Mouse (Mus musculus) forebrain, embryonic 10.5 days (tissue): ENCODE measurements around the gene Lingo1. TPM values are rescaled to one million over a fixed set of nuclear protein-coding genes. Genes with fewer than 3 reads are reported as not detected.
A peak's percentile ranks its signal among the peaks of the same experiment; 100 is the strongest.

Experiments used
- DNase-seq: peaks from one replicate; pipeline ENCODE4 v3.0.0-alpha.2; 2017; ENCODE audit warnings: low spot score; ENCODE audit errors: extremely low spot score
- H3K27ac ChIP-seq: fragments of 300-500 bp; sonication (generic); 2 replicates; pipeline ENCODE4 v1.5.1; 2016; ENCODE audit warnings: mild to moderate bottlenecking
- H3K27me3 ChIP-seq: fragments of 300-500 bp; sonication (generic); 2 replicates; pipeline ENCODE4 v1.6.1; 2016; ENCODE audit warnings: mild to moderate bottlenecking; ENCODE audit not compliant: poor library complexity, severe bottlenecking
- H3K36me3 ChIP-seq: fragments of 300-500 bp; sonication (generic); replicated peaks from 2 replicates; pipeline ENCODE4 v1.6.1; 2016; ENCODE audit warnings: mild to moderate bottlenecking, moderate library complexity
- H3K4me1 ChIP-seq: fragments of 300-500 bp; sonication (generic); 2 replicates; pipeline ENCODE4 v1.6.1; 2016
- H3K4me3 ChIP-seq: fragments of 300-500 bp; sonication (generic); 2 replicates; pipeline ENCODE4 v1.5.1; 2016; ENCODE audit warnings: mild to moderate bottlenecking, moderate library complexity
- H3K9me3 ChIP-seq: fragments of 300-500 bp; sonication (generic); 2 replicates; pipeline ENCODE4 v1.6.1; 2016; ENCODE audit warnings: mild to moderate bottlenecking, moderate library complexity
- WGBS: fragments of 180-500 bp; shearing (Covaris S2); methylation state at CpG from one replicate; pipeline ENCODE4 v1.1.7; 2016; 5-methylcytosine and 5-hydroxymethylcytosine counted together
- polyA plus RNA-seq: library from polyadenylated mRNA; unstranded; fragments of >200 nt; fragmentation: Nextera tagmentation; extraction: Ambion mirVana; gene quantifications from 2 replicates; pipeline ENCODE4 v1.2.1, GENCODE M21; 2016

Gene Lingo1
- polyA plus RNA-seq, 1 experiment from 2014 or later, result 0.74 TPM

DNA sequence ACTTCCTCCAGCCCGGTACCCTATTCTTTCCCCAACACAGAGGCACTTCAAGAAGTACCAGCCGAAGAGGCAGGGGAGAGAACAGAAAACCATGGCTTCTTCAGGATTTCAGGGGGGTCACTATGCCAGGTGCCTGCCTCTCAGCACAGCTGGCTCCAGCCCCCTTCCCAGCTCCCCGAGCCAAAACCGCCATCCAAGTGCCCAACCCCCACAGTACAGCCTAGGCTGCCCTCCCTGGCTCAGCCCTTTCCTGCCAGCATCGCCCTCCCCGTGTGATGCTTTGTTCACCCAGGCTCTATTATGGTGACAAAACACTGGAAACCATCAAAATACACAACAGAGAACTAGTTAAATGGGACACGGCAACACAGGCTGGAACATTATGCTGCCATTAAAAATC lies 22.6 kb downstream of the Lingo1 start:
- WGBS, result 80% methylated on average over 7 of the region's 7 CpGs

DNA sequence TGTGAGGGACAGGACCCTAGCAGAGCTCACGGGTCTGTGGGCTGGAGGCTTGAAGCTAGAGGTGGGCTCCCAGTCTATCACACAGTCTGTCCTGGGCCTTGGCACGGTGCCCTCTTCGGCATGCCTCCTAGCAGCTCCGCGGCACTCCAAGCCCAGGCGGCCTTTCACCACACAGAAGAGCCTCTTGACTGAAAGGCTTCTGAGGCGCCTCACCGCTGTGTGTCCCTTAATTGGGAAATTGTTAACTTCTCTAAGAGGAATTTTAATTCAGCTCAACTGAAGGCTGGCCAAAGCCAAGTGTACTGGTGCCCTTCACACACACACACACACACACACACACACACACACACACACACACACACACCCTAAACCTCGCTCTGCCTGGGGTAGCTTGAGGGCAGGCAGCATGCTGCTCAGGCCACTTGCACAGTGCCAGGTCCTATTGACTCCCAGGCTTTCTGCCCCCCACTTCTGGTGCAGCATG lies 28.6 kb downstream of the Lingo1 start:
- H3K36me3 ChIP-seq, result no peaks in the 10 kb centered on the region
- H3K27me3 ChIP-seq, result no peaks in the 10 kb centered on the region
- 87% methylated on average over 9 of the region's 9 CpGs for WGBS
- peaks cover 32% of the 10 kb centered on the region for H3K4me1 ChIP-seq
- no peaks in the 10 kb centered on the region for H3K9me3 ChIP-seq
- peak overlapping the region; percentile 9; the same call in 1 of the 2 replicates for H3K27ac ChIP-seq
- no peak for DNase-seq
- H3K4me3 ChIP-seq, result no peak overlapping the region

More for the DNA sequence above, 22.6 kb downstream of the Lingo1 start:
- peaks cover 32% of the 10 kb centered on the region for H3K4me1 ChIP-seq
- no peak for DNase-seq
- H3K4me3 ChIP-seq, result no peak overlapping the region
- H3K9me3 ChIP-seq, result no peaks in the 10 kb centered on the region
- no peaks in the 10 kb centered on the region for H3K36me3 ChIP-seq
- H3K27ac ChIP-seq, result no peak overlapping the region
- peaks cover 20% of the 10 kb centered on the region for H3K27me3 ChIP-seq

GRCm38 (mm10) chr9:56766629-56767357 lies 29.5 kb downstream of the Lingo1 start:
- no peak for DNase-seq
- Histone ChIP-seq H3K27me3 (no peaks in the 10 kb centered on the region), H3K4me3 (no peak overlapping the region), H3K9me3 (no peaks in the 10 kb centered on the region), H3K4me1 (peaks cover 32% of the 10 kb centered on the region), H3K36me3 (no peaks in the 10 kb centered on the region), H3K27ac (0 out of 2 replicates have a peak overlapping the region, but pooled peaks have one; percentile 48)
- 68% methylated on average over 11 of the region's 11 CpGs for WGBS

- H3K9me3 ChIP-seq, result no peaks in the 10 kb centered on the region
Measured at GRCm38 (mm10) chr9:56762106-56762562, 34.1 kb downstream of the Lingo1 start.

DNA sequence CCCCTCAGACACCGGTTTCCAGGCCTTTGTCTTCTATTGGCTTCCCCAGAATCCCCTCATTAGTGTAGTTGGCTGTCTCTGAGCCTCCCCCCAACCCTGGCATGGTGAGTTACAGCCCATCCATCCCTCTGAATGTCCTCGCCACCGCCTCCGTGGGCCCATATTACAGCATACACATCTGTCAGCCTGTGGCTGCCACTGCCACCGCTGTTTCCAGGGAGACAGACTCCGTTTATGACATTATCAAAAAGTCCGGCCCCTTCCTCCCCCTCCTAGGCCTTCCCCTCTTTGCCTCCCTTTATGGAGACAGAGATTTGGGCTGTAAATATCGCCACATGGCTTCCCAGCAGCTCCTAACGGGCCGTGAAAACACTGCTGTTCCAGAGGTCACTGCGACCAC lies 38.5 kb downstream of the Lingo1 start:
- H3K36me3 ChIP-seq, result no peaks in the 10 kb centered on the region
- no peak for DNase-seq
- H3K27me3 ChIP-seq, result peaks cover 9% of the 10 kb centered on the region; the same call in 1 of the 2 replicates
- WGBS, result 68% methylated on average over 11 of the region's 11 CpGs
- peaks cover 36% of the 10 kb centered on the region for H3K4me1 ChIP-seq
- no peak overlapping the region for H3K27ac ChIP-seq
- H3K4me3 ChIP-seq, result no peak overlapping the region
- no peaks in the 10 kb centered on the region for H3K9me3 ChIP-seq

More at GRCm38 (mm10) chr9:56762106-56762562, 34.1 kb downstream of the Lingo1 start:
- Histone ChIP-seq H3K27me3 (peaks cover 4% of the 10 kb centered on the region; the same call in 1 of the 2 replicates), H3K36me3 (no peaks in the 10 kb centered on the region), H3K27ac (no peak overlapping the region), H3K4me3 (no peak overlapping the region), H3K4me1 (peaks cover 37% of the 10 kb centered on the region)
- 84% methylated on average over 9 of the region's 9 CpGs for WGBS
- no peak for DNase-seq

GRCm38 (mm10) chr9:56755119-56755518 lies 41.1 kb downstream of the Lingo1 start:
- WGBS, result 75% methylated on average over 5 of the region's 5 CpGs
- no peak overlapping the region for H3K4me3 ChIP-seq
- H3K36me3 ChIP-seq, result no peaks in the 10 kb centered on the region
- H3K4me1 ChIP-seq, result peaks cover 27% of the 10 kb centered on the region
- H3K9me3 ChIP-seq, result no peaks in the 10 kb centered on the region
- no peak overlapping the region for H3K27ac ChIP-seq
- peaks cover 9% of the 10 kb centered on the region; the same call in 1 of the 2 replicates for H3K27me3 ChIP-seq
- DNase-seq, result no peak

DNA sequence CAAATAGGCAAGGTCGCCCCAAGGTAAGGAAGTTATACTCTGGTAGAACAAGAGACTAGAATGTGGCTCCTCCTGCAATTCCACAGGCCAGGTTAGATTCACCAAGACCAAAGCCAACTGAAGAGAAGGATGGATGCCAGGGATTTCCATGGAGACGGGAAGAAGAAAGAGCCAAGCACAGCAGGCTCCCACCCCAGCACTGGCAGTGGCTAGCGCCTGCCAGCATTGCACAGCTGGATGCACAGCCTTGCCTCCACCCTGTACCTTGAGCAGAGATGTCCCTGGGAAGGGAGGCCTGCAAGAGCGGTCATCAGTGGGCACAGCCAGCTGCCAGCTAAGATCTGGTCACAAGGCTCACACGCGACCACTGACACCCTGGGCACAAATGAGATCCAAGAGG lies 42.9 kb downstream of the Lingo1 start:
- peaks cover 21% of the 10 kb centered on the region for H3K4me1 ChIP-seq
- peaks cover 14% of the 10 kb centered on the region for H3K27me3 ChIP-seq
- 84% methylated on average over 6 of the region's 6 CpGs for WGBS
- H3K27ac ChIP-seq, result no peak overlapping the region
- no peaks in the 10 kb centered on the region for H3K36me3 ChIP-seq
- no peak overlapping the region for H3K4me3 ChIP-seq
- no peaks in the 10 kb centered on the region for H3K9me3 ChIP-seq
- DNase-seq, result no peak

GRCm38 (mm10) chr9:56748056-56748455 lies 48.2 kb downstream of the Lingo1 start:
- no peak for DNase-seq
- Histone ChIP-seq H3K9me3 (no peaks in the 10 kb centered on the region), H3K4me3 (no peak overlapping the region), H3K27me3 (peaks cover 51% of the 10 kb centered on the region), H3K36me3 (no peaks in the 10 kb centered on the region), H3K27ac (no peak overlapping the region), H3K4me1 (peaks cover 16% of the 10 kb centered on the region)
- WGBS, result 64% methylated on average over 5 of the region's 5 CpGs

- 50% methylated on average over 4 of the region's 4 CpGs for WGBS
- H3K4me1 ChIP-seq, result peaks cover 16% of the 10 kb centered on the region
- no peak overlapping the region for H3K27ac ChIP-seq
- no peaks in the 10 kb centered on the region for H3K9me3 ChIP-seq
- H3K27me3 ChIP-seq, result peaks cover 55% of the 10 kb centered on the region
- H3K36me3 ChIP-seq, result no peaks in the 10 kb centered on the region
- no peak for DNase-seq
- no peak overlapping the region for H3K4me3 ChIP-seq
Measured at GRCm38 (mm10) chr9:56746926-56747294, 49.4 kb downstream of the Lingo1 start.

- Histone ChIP-seq H3K4me1 (peaks cover 16% of the 10 kb centered on the region), H3K9me3 (no peaks in the 10 kb centered on the region), H3K27me3 (peaks cover 58% of the 10 kb centered on the region), H3K4me3 (no peak overlapping the region), H3K36me3 (no peaks in the 10 kb centered on the region), H3K27ac (no peak overlapping the region)
- WGBS, result 76% methylated on average over 14 of the region's 14 CpGs
- no peak for DNase-seq
Measured at GRCm38 (mm10) chr9:56746195-56746925, 49.9 kb downstream of the Lingo1 start.

- DNase-seq, result no peak
- peaks cover 16% of the 10 kb centered on the region for H3K4me1 ChIP-seq
- H3K36me3 ChIP-seq, result no peaks in the 10 kb centered on the region
- H3K27me3 ChIP-seq, result peaks cover 68% of the 10 kb centered on the region
- H3K9me3 ChIP-seq, result no peaks in the 10 kb centered on the region
- 57% methylated on average over 5 of the region's 5 CpGs for WGBS
- H3K27ac ChIP-seq, result no peak overlapping the region
- H3K4me3 ChIP-seq, result no peak overlapping the region
Measured at GRCm38 (mm10) chr9:56744369-56744768, 51.9 kb downstream of the Lingo1 start.

DNA sequence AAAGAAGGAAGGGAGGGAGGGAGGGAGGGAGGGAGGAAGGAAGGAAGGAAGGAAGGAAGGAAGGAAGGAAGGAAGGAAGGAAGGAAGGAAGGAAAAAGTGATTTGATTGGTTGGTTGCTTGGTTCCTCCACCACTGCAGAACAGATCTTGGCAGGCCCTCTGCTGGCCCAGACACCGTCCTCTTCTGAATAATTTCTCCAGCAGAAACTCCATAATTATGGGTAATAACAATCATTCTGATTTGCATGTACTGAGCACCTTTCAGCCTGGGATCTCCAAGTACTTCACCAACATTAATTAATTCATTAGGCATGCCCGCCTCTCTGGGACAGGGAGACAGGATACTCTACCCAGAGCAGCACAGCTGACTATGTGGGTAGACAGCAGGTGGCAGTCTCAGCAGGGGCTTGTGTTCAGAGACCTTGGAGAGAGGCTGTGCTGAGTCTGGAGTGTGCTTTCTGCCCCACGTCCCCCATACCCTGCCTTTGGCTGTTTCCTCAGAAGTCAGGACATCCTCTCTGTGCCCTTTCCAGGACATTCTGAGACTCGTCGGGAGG lies 57.0 kb downstream of the Lingo1 start:
- Histone ChIP-seq H3K27ac (no peak overlapping the region), H3K4me1 (no peaks in the 10 kb centered on the region), H3K27me3 (peaks cover 29% of the 10 kb centered on the region; the same call in 1 of the 2 replicates), H3K9me3 (no peaks in the 10 kb centered on the region), H3K36me3 (no peaks in the 10 kb centered on the region), H3K4me3 (no peak overlapping the region)
- WGBS, result 79% methylated on average over 5 of the region's 5 CpGs
- DNase-seq, result no peak
